Mouse (Mus musculus) urinary bladder, postnatal 10 days (tissue): ENCODE results near the gene Emilin3.
"Not testable (repeated sequence)": the region's sequence is repeated elsewhere in the genome, so short reads cannot be mapped to it uniquely, and the experiment has no call there.

Experiments
- DNase-seq: peaks from one replicate; pipeline ENCODE4 v3.0.0; 2022; ENCODE audit warnings: low spot score

The Emilin3 gene

GRCm38 (mm10) chr2:160912231-160912671 is at the start of gene Emilin3:
TSS of gene Emilin3 (minus strand) at chr2:160912328.
- no peak for DNase-seq

GRCm38 (mm10) chr2:160960956-160961646 is 49.0 kb upstream of the Emilin3 start:
- DNase-seq: no peak

- DNase-seq: no peak
Measured at GRCm38 (mm10) chr2:160959901-160960300, 47.8 kb upstream of the Emilin3 start.

- no peak for DNase-seq
Measured at GRCm38 (mm10) chr2:160958737-160959136, 46.6 kb upstream of the Emilin3 start.

DNA sequence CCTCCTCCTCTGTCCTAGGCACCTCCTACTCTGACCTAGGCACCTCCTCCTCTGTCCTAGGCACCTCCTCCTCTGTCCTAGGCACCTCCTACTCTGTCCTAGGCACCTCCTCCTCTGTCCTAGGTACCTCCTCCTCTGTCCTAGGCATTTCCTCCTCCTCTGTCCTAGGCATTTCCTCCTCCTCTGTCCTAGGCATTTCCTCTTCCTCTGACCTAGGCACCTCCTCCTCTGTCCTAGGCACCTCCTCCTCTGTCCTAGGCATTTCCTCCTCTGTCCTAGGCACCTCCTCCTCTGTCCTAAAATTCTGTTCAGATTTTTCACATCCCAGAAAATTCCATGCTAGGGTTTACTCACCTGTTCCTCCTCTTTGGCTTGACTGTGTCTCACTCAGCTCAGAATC is 45.7 kb upstream of the Emilin3 start:
- not testable (repeated sequence) for DNase-seq

- not testable (repeated sequence) for DNase-seq
Measured at GRCm38 (mm10) chr2:160957307-160957706, 45.2 kb upstream of the Emilin3 start.

DNA sequence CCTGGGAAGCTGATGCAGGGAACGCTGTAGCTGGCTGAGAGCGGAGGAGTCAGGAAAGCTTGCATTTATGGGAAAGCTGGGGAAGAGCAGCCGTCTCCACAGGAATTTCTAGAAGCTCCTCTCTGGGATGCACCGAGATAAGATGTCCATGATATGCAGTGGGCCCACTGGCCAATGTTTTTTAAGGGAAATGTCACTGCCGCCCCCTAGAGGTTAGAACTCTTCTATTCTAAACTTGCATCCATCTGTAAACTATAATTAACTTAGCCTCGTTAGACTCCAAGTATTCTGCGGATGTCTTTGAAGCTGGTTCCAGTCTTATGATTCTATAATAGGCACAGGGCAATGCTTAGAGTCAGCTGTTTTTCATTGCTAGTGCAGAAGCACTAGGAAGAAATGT is 43.2 kb upstream of the Emilin3 start:
- no peak for DNase-seq

- DNase-seq: no peak
Measured at GRCm38 (mm10) chr2:160954541-160954940, 42.4 kb upstream of the Emilin3 start.

- DNase-seq: no peak
Measured at GRCm38 (mm10) chr2:160953131-160953873, 41.2 kb upstream of the Emilin3 start.

GRCm38 (mm10) chr2:160951595-160951994 is 39.5 kb upstream of the Emilin3 start:
- DNase-seq: no peak

GRCm38 (mm10) chr2:160942443-160942842 is 30.3 kb upstream of the Emilin3 start:
- no peak for DNase-seq

DNA sequence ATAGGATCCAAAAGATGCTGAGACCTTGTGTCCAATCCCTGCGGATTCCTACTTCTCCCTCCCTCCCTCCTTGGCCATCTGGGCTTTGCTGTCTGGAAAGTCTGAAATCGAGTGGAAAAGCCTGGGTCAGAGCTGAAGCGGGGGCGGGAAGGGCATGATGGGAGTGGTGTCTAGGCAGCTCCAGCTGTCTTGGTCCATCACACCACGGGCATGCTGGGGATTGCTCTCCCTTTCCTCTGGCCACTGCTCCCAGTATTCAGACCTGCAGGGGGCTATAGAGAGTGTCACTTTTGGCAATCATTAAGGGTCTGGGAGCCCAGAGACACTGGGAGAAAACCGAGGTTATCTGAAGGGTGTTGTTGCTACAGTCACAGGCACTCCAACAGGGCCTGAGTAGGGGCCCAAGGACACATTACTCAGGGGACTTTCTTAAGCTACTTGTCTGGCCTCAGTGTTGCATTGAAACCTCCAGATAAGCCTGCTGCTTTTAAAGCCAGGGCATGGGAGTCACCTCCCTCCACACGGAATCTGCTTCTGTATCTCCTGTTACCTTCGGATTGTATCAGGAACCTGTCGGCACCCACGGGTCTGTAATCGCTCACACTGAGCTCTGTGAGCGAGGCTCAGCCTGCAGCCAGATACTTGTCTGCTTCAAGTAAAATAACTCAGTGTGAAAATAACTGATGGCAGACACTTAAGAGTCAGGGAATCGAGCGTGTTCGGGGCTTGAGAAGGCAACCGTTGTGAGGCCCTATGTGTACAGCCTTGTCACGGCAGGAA is 29.0 kb upstream of the Emilin3 start:
- no peak for DNase-seq

- DNase-seq: no peak
Measured at GRCm38 (mm10) chr2:160934451-160934850, 22.3 kb upstream of the Emilin3 start.

GRCm38 (mm10) chr2:160933890-160934289 is 21.8 kb upstream of the Emilin3 start:
- DNase-seq: no peak

GRCm38 (mm10) chr2:160932981-160933380 is 20.9 kb upstream of the Emilin3 start:
- no peak for DNase-seq

DNA sequence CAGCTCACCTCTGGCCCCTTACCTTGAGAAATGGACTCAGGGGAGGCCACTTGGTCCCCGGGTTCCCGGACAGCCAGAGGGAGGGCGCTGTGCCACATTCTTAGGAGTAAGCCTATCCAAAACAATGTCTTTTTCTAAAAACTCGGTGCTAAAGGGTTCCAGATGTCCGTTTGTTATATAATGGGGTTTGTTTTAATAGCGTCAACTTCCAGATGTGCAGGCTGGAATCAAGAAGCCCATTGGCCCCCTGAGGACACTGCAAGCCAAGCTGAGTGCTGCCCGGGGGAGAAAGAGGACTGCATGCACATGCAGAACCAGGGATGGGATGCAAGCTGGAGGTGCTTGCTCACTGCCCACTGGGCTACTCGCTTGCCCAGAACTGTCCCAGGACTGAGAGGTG is 20.2 kb upstream of the Emilin3 start:
- no peak for DNase-seq

GRCm38 (mm10) chr2:160931378-160931777 is 19.2 kb upstream of the Emilin3 start:
- DNase-seq: no peak

DNA sequence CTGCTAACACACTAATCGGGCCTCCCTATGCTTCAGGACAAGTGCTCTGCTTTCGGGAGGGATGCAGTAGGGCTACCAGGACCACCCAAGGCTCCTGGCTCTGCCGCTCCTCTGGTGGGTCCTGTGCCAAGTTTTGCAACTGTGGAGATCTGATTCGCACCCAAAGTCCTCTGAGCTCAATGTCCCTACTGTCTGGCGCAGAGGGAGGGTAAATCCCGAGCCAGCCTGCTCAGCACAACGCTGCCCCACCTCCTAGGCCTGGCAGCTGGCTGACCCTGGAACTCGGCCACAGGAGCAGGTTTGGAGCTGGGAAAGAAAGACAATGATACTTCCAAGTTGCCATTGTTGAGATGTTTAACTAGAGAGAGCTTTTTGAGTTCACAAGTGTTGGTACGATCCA is 13.1 kb upstream of the Emilin3 start:
- DNase-seq: no peak

DNA sequence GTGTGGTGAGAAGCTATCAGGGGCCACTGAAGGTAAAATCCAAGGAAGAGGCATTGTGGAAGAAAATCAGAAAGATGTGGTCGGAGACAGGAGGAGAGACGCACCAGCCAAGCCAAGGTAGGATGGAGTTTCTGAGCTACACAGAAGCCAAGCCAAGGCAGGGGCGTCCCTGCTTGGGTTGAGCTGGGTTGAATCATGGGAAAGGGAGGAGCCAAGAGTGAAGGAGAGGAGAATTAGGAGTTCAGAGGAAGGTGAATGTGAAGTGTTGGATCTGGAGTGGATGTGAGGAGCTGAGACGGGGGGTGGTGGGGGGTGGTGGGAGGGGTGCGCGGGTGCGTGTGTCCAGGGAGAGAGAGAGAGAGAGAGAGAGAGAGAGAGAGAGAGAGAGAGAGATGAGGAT is 9.2 kb upstream of the Emilin3 start:
- no peak for DNase-seq

DNA sequence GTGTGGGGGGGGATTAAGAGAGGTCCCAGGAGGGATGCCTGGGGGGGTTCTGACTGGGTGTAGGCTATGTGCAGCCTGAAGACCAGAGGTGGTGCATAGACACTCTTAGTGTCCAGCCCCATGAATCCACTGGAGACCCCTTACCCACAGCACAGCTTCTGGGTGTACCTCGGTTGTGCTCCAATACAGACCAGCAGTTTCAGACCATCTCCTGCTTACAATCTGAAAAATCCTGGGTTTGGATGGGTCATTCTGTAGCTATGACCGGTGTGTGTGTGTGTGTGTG is 6.7 kb upstream of the Emilin3 start:
- DNase-seq: no peak

- no peak for DNase-seq
Measured at GRCm38 (mm10) chr2:160918154-160918929, 6.2 kb upstream of the Emilin3 start.

DNA sequence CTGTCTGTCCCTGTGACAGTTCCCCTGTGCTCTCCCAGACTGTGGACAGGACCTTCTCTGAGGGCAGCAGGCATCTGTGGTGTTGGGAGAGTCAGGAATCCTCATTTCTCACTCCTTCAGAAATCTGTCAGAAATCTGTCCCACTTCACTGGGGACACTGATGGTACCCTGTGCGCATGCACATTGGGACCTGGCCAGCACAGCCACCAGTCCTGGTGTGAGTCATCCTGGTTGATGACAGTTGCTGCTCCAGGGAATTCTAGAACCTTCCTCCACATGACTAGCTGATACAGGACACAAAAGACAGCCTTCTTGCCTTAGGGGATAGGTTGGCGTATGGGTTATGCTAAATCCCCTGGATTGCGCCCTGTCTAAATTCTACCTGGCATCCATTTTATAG is 5.2 kb upstream of the Emilin3 start:
- DNase-seq: no peak
